Mouse (Mus musculus) thymus, postnatal 4 days (tissue): ENCODE measurements around the gene Iqck.

ENCODE experiments used
- DNase-seq: peaks from one replicate; pipeline ENCODE4 v3.0.0; 2021

Iqck gene

GRCm38 (mm10) chr7:118852611-118853010, 2.9 kb upstream of the Iqck start:
- no peak for DNase-seq

GRCm38 (mm10) chr7:118854606-118855005, 946 bp upstream of the Iqck start:
- no peak for DNase-seq

- DNase-seq: no peak
Observed at GRCm38 (mm10) chr7:118855877-118856304, 339 bp downstream of the Iqck start, which contains the start of gene Knop1. Knop1 (minus strand) TSS chr7:118856254.

GRCm38 (mm10) chr7:118858640-118859039, 3.1 kb downstream of the Iqck start:
- no peak for DNase-seq

GRCm38 (mm10) chr7:118865362-118865761, 9.8 kb downstream of the Iqck start:
- no peak for DNase-seq

- DNase-seq: peak; percentile 33
Observed at GRCm38 (mm10) chr7:118879466-118880029, 24.0 kb downstream of the Iqck start.

GRCm38 (mm10) chr7:118883957-118884356, 28.4 kb downstream of the Iqck start:
- DNase-seq: no peak

GRCm38 (mm10) chr7:118884969-118885368, 29.4 kb downstream of the Iqck start:
- DNase-seq: no peak

GRCm38 (mm10) chr7:118887303-118888055, 31.9 kb downstream of the Iqck start:
- no peak for DNase-seq

GRCm38 (mm10) chr7:118889046-118889680, 33.6 kb downstream of the Iqck start:
- DNase-seq: no peak

- DNase-seq: peak; percentile 47
Observed at GRCm38 (mm10) chr7:118895469-118896450, 40.2 kb downstream of the Iqck start.

- DNase-seq: no peak
Observed at GRCm38 (mm10) chr7:118898063-118898462, 42.5 kb downstream of the Iqck start.

- no peak for DNase-seq
Observed at GRCm38 (mm10) chr7:118900090-118900489, 44.5 kb downstream of the Iqck start.

GRCm38 (mm10) chr7:118902944-118903343, 47.4 kb downstream of the Iqck start:
- no peak for DNase-seq

- DNase-seq: no peak
Observed at GRCm38 (mm10) chr7:118903879-118904278, 48.3 kb downstream of the Iqck start.

- DNase-seq: no peak
Observed at GRCm38 (mm10) chr7:118904530-118904929, 49.0 kb downstream of the Iqck start.

- no peak for DNase-seq
Observed at GRCm38 (mm10) chr7:118908961-118909515, 53.5 kb downstream of the Iqck start.

- no peak for DNase-seq
Observed at GRCm38 (mm10) chr7:118910464-118910863, 54.9 kb downstream of the Iqck start.

GRCm38 (mm10) chr7:118911170-118911569, 55.6 kb downstream of the Iqck start:
- no peak for DNase-seq

GRCm38 (mm10) chr7:118911571-118911970, 56.0 kb downstream of the Iqck start:
- DNase-seq: no peak

GRCm38 (mm10) chr7:118912049-118912490, 56.5 kb downstream of the Iqck start:
- no peak for DNase-seq

GRCm38 (mm10) chr7:118914561-118915165, 59.1 kb downstream of the Iqck start:
- no peak for DNase-seq
